Comparison of ENCODE assay signal across 12 mouse cellular contexts in the genomic region with DNA sequence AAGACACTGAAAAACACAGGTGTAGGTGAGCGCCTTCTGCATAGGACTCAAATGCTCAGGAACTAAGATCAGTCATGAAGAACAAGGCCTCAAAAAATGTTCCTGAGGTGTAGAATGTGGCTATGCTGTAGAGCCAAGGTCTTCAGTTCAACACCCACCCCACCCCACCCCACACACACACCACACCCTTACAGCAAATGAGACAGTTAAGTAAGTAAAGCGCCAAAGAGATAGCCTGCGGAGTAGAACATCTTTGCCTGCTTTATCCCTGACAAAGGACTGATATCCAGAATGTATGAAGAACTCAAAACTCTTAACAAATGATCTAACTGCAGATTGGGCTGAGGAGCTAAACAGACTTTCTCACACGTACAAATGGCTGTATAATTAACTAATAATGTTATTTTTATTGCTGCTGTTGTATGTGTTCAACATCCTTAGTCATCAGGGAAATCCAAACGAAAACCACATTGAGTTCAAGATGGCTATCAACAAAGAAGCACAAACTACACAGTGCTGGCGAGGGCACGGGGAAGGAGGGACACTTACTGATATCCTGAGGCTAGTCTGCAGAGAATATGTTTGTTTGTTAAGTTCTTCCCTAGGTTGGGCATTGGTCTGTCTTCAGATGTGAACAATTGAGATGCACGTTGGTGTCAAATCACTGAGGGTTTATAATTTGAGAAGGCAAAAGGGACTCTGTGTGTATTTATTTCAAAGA.
"Had no signal": no experiment of that assay in that cellular context is flagged by ENCODE, and none has a peak within 500 bp of the region (broad histone marks: within the 10 kb centered on the region; RNA-seq: fewer than 3 reads in every experiment).

No protein-coding gene starts in this region.

- H3K4me2 ChIP-seq: limb, embryonic 12.5 days; neural tube, embryonic 13.5 days had no signal

- H3K9me3 ChIP-seq: limb, embryonic 12.5 days; midbrain, embryonic 10.5 days; neural tube, embryonic 13.5 days had no signal

- H3K27me3 ChIP-seq: limb, embryonic 12.5 days; neural tube, embryonic 13.5 days had no signal

- H3K4me3 ChIP-seq: limb, embryonic 12.5 days; midbrain, embryonic 10.5 days; neural tube, embryonic 13.5 days had no signal

- ATAC-seq: midbrain, embryonic 16.5 days had no signal

- H3K36me3 ChIP-seq: limb, embryonic 12.5 days; midbrain, embryonic 10.5 days; neural tube, embryonic 13.5 days had no signal

- H3K4me1 ChIP-seq: limb, embryonic 12.5 days; neural tube, embryonic 13.5 days had no signal

- DNase-seq: kidney, adult 11 months; kidney, adult 9 months; kidney, postnatal 36 days; layer of hippocampus, adult 9-11 months; layer of hippocampus, postnatal 36 days; retina, postnatal 1 day; thymus, postnatal 14 days had no signal

- H3K9ac ChIP-seq: limb, embryonic 12.5 days; neural tube, embryonic 13.5 days had no signal

- H3K27ac ChIP-seq: kidney, postnatal 0 days; limb, embryonic 12.5 days; midbrain, embryonic 10.5 days; neural tube, embryonic 13.5 days had no signal
